Mouse (Mus musculus) embryonic facial prominence, embryonic 11.5 days (tissue): ENCODE measurements around the gene Rph3al. TPM values are rescaled to one million over a fixed set of nuclear protein-coding genes. Genes with fewer than 3 reads are reported as not detected.

Source experiments
- polyA plus RNA-seq: library from polyadenylated mRNA; unstranded; fragments of >200 nt; fragmentation: Nextera tagmentation; extraction: Ambion mirVana; gene quantifications from 2 replicates; pipeline ENCODE4 v1.2.1, GENCODE M21; 2014

The Rph3al gene
- polyA plus RNA-seq, 1 experiment from 2014 or later: 2.7 TPM

Other genes with a start within 250 kb of the Rph3al start
- gene Ywhae, start 205.6 kb downstream of the Rph3al start, polyA plus RNA-seq: 1,573 and 1,672 TPM in 2 replicates
- gene Doc2b, start 142.4 kb downstream of the Rph3al start, polyA plus RNA-seq: 0.46 and 0.74 TPM in 2 replicates
- 0.47 and 0.77 TPM in 2 replicates for gene 1700016K19Rik, start 61.5 kb upstream of the Rph3al start, polyA plus RNA-seq
- gene Rflnb, start 89.4 kb upstream of the Rph3al start, polyA plus RNA-seq: 34.7 TPM in 2 replicates
- gene Vps53, start 241.2 kb upstream of the Rph3al start, polyA plus RNA-seq: 41.1 and 41.7 TPM in 2 replicates
- 31.0 and 34.3 TPM in 2 replicates for gene Fam57a, start 241.2 kb upstream of the Rph3al start, polyA plus RNA-seq